Mouse (Mus musculus): ENCODE results near the gene Agr2. TPM values are rescaled to one million over a fixed set of nuclear protein-coding genes. Genes with fewer than 3 reads are reported as not detected.

The Agr2 gene
- polyA plus RNA-seq, 1 experiment from 2014 or later: 1.2 TPM

DNA sequence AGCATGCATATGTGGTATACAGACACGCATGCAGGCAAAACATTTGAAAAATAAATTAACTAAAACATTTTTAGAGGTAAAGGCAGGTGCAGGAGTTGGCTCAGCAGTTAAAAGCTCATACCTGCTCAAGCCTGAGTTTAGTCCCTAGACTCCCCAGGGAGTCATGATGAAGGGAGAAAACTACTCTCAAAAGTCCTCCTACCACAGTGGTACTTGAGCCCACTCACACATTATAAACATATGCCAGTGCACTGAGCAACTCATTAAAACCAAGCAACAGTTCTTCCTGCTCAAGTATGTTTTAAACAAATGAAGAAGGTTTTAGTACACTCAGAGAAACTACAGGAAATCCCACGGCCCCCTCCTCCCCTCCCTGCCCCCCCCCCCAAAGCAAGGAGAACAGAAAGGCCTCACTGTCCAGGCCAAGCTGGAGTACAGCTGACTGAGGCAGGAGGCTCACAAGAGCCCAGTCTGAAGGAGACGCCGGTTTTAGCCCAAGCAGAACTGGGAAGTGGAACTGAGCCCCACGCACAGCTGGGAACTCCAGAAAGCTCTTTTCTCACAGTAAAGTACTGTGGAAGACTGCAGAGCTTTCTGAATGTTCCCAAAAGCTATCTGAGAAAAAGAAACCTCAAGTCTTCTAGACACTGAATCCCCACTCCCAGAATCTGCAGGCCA, 36.4 kb downstream of the Agr2 start:
- no peaks in the 10 kb centered on the region for H3K36me3 ChIP-seq
- no peak overlapping the region for H3K27ac ChIP-seq
- WGBS: 47% methylated on average over 5 of the region's 5 CpGs
- no peak for ATAC-seq (replicated peaks; ENCODE audit: insufficient number of reproducible peaks, insufficient read depth, low FRiP score, low read depth)
- H3K27me3 ChIP-seq: no peaks in the 10 kb centered on the region
- no peak overlapping the region for H3K4me2 ChIP-seq
- H3K9ac ChIP-seq: no peak overlapping the region
- no peaks in the 10 kb centered on the region for H3K9me3 ChIP-seq (replicated peaks)
- peaks cover 7% of the 10 kb centered on the region; the same call in 1 of the 2 replicates for H3K4me1 ChIP-seq (replicated peaks)
- H3K4me3 ChIP-seq: no peak overlapping the region

DNA sequence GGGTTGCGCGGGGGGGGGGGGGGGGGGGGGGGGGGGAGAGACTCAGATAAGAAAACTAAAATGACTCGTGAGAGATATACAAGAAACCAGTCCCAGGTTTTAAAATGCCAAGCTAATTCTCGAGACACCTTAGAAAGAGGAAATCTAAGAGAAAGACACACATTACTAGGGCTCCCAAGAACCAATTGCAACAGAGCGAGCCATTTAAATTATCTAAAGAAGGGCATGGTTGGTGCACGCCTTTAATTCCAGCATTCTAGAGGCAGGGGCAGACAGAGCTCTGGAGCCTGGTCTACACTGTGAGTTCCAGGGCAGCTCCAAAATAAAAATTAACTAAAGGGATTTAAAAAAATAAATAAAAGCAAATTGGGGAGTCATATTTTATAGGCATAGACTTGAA, 37.0 kb downstream of the Agr2 start:
- peaks cover 7% of the 10 kb centered on the region; the same call in 1 of the 2 replicates for H3K4me1 ChIP-seq (replicated peaks)
- H3K9me3 ChIP-seq (replicated peaks): no peaks in the 10 kb centered on the region
- no peak for ATAC-seq (replicated peaks; ENCODE audit: insufficient number of reproducible peaks, insufficient read depth, low FRiP score, low read depth)
- WGBS: 51% methylated on average over 4 of the region's 6 CpGs
- H3K27ac ChIP-seq: no peak overlapping the region
- H3K4me2 ChIP-seq: no peak overlapping the region
- no peak overlapping the region for H3K4me3 ChIP-seq
- H3K36me3 ChIP-seq: no peaks in the 10 kb centered on the region
- H3K27me3 ChIP-seq: no peaks in the 10 kb centered on the region
- no peak overlapping the region for H3K9ac ChIP-seq

DNA sequence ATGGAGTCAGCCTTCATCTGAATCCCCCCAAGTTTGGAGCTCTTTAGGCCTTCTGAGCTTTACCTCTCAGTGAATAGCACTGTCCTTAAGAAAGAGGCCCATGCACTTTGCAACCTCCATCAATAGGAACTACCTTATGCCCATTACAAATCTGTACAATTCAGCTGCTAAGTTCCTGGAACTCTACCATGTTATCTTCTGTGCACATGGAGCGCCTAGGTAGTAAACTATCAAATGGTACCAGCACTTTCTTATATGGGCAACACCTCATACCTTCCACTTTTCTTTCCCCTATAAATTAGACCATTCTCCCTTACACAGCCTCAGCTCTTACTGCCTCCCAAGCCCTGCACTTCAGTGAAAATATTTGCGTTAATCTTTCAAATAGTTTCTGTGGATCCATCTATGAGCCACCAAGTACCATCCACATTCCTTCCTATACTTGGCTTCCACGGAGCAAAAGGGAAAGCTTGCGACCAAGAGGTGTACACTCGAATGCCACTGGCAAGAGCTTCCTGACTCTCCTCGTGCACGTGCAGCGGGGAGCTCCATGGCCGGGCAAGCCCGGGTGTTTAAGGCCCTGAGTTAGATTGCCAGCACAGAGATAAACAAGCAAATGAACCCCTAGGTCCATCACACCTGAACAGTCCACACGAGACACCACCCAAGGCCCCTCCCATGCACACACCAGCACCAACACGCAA, 38.1 kb downstream of the Agr2 start:
- Histone ChIP-seq H3K27me3 (no peaks in the 10 kb centered on the region), H3K9ac (no peak overlapping the region), H3K36me3 (no peaks in the 10 kb centered on the region), H3K27ac (no peak overlapping the region), H3K4me3 (no peak overlapping the region), H3K9me3 (replicated peaks) (no peaks in the 10 kb centered on the region), H3K4me2 (no peak overlapping the region), H3K4me1 (replicated peaks) (peaks cover 7% of the 10 kb centered on the region; the same call in 1 of the 2 replicates)
- 77% methylated on average over 12 of the region's 12 CpGs for WGBS
- no peak for ATAC-seq (replicated peaks; ENCODE audit: insufficient number of reproducible peaks, insufficient read depth, low FRiP score, low read depth)

DNA sequence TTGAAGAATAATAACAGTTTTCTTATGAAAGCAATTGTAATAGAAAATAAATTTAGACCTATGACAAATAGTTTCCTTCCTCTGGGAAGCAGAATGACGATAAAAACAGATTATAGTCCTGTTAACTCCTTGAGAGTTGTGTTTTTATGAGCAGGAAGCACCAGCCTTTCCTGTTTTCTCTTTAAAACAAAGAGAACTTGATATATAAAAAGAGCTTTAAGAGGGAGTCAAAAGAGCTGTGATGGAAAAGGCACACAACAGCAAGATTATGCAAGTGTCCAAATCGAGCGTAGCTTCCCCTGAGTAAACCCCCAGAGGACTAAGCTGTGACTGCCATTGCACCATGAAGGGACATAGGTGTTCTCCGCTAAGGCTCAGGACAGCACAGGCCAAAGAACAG, 39.7 kb downstream of the Agr2 start:
- no peak overlapping the region for H3K9ac ChIP-seq
- 63% methylated on average over 4 of the region's 4 CpGs for WGBS
- ATAC-seq (replicated peaks; ENCODE audit: insufficient number of reproducible peaks, insufficient read depth, low FRiP score, low read depth): no peak
- no peak overlapping the region for H3K4me2 ChIP-seq
- H3K4me1 ChIP-seq (replicated peaks): peaks cover 11% of the 10 kb centered on the region
- H3K36me3 ChIP-seq: no peaks in the 10 kb centered on the region
- H3K9me3 ChIP-seq (replicated peaks): no peaks in the 10 kb centered on the region
- H3K27me3 ChIP-seq: no peaks in the 10 kb centered on the region
- H3K27ac ChIP-seq: peak overlapping the region; percentile 45; the same call in 1 of the 2 replicates
- no peak overlapping the region for H3K4me3 ChIP-seq

DNA sequence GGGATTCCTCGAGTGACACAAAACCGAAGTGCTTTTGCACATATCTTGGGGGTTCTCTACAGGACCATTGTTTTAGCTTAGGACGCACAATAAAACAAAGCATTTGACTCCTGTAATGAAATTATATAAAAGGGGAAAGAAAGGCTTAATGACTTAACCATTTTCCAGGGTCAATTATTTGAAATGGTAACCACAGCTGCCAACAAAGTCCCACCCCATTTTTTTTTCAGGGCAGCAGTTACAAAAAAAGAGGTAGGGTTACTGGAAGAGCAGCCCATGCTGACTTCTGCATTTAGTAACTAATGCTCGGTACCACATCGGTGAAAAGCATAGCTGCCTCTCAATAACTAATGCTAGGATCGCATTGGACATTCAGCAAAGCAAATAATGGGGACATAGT, 42.8 kb downstream of the Agr2 start:
- H3K27me3 ChIP-seq: no peaks in the 10 kb centered on the region
- no peak for ATAC-seq (replicated peaks; ENCODE audit: insufficient number of reproducible peaks, insufficient read depth, low FRiP score, low read depth)
- H3K36me3 ChIP-seq: no peaks in the 10 kb centered on the region
- no peak overlapping the region for H3K27ac ChIP-seq
- H3K4me2 ChIP-seq: no peak overlapping the region
- 88% methylated on average over 6 of the region's 6 CpGs for WGBS
- H3K4me3 ChIP-seq: no peak overlapping the region
- H3K9me3 ChIP-seq (replicated peaks): no peaks in the 10 kb centered on the region
- H3K9ac ChIP-seq: no peak overlapping the region
- H3K4me1 ChIP-seq (replicated peaks): peaks cover 13% of the 10 kb centered on the region

DNA sequence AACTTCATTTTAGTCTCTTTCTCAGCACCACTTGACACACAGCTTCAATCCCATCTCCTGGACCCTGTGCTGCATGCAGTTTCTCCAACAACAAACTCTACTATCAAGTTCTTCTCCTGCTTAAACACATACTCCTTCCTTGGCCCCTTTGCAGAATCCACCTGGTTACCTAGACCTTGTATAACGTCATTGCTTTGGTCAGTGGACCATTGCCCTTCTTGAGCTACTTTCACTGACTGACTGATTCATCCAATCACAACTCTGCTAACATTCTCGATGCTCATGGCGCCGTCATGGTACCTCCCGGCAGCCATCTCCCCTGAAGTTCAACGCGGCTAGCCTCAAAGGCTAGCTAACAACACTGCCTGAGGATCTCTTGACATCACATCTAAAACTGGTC, 43.4 kb downstream of the Agr2 start:
- Histone ChIP-seq H3K9me3 (replicated peaks) (no peaks in the 10 kb centered on the region), H3K27me3 (no peaks in the 10 kb centered on the region), H3K27ac (no peak overlapping the region), H3K4me1 (replicated peaks) (peaks cover 16% of the 10 kb centered on the region), H3K4me2 (no peak overlapping the region), H3K9ac (no peak overlapping the region), H3K36me3 (no peaks in the 10 kb centered on the region), H3K4me3 (no peak overlapping the region)
- WGBS: 96% methylated on average over 7 of the region's 7 CpGs
- no peak for ATAC-seq (replicated peaks; ENCODE audit: insufficient number of reproducible peaks, insufficient read depth, low FRiP score, low read depth)

DNA sequence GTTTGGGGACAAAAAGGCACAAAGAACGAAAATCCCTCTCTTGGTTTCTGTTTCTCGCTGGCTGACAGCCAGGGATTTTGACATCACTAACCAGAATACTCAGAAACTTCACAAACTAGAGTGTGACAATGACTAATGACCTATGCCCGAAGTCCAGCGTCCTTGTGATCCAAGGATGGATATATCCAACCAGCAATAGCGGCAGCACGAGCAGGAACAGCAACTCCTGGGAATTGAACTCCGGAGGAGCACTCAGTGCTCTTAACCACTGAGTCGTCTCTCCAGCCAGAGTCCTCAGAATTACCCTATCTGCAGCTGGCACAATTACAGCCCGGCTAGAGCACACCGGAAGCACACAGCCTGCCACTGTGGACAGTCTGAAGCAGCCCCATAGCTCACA, 44.1 kb downstream of the Agr2 start:
- Histone ChIP-seq H3K27me3 (no peaks in the 10 kb centered on the region), H3K36me3 (no peaks in the 10 kb centered on the region), H3K27ac (no peak overlapping the region), H3K4me2 (no peak overlapping the region), H3K4me3 (no peak overlapping the region), H3K9ac (no peak overlapping the region), H3K9me3 (replicated peaks) (no peaks in the 10 kb centered on the region), H3K4me1 (replicated peaks) (peaks cover 16% of the 10 kb centered on the region)
- ATAC-seq (replicated peaks; ENCODE audit: insufficient number of reproducible peaks, insufficient read depth, low FRiP score, low read depth): no peak
- 68% methylated on average over 10 of the region's 10 CpGs for WGBS

DNA sequence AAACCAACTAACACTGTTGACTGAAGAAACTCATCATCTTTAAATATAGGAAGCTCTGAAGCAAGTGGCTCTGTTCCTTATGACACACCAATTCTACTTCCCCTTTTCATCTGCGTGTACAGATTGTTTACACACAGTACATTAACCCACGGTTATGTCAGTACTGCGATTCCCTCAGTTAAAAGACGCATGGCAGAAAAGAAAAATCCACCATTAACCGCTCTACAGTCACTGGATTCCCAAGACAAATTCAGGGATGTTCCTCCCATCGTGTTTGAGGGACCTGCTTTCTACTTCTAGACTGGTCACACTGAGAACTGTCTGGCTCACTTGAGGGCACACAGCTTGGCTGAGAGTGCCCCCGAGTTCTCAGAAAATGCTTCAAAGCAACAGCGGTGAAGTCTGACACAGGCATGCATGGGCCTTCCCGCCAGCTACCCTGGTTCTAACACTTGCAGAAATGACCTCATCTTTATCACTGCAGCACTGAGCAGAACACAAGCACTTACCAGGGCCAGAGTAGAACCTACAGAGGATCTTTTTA, 46.9 kb downstream of the Agr2 start:
- H3K36me3 ChIP-seq: no peaks in the 10 kb centered on the region
- peak overlapping the region; percentile 12; the same call in 1 of the 2 replicates for H3K4me3 ChIP-seq
- no peaks in the 10 kb centered on the region for H3K27me3 ChIP-seq
- H3K4me1 ChIP-seq (replicated peaks): peaks cover 16% of the 10 kb centered on the region
- peak overlapping the region; percentile 45 for H3K27ac ChIP-seq
- no peak overlapping the region for H3K9ac ChIP-seq
- 56% methylated on average over 9 of the region's 9 CpGs for WGBS
- peak overlapping the region; percentile 24; the same call in 1 of the 2 replicates for H3K4me2 ChIP-seq
- ATAC-seq (replicated peaks; ENCODE audit: insufficient number of reproducible peaks, insufficient read depth, low FRiP score, low read depth): no peak
- H3K9me3 ChIP-seq (replicated peaks): no peaks in the 10 kb centered on the region

DNA sequence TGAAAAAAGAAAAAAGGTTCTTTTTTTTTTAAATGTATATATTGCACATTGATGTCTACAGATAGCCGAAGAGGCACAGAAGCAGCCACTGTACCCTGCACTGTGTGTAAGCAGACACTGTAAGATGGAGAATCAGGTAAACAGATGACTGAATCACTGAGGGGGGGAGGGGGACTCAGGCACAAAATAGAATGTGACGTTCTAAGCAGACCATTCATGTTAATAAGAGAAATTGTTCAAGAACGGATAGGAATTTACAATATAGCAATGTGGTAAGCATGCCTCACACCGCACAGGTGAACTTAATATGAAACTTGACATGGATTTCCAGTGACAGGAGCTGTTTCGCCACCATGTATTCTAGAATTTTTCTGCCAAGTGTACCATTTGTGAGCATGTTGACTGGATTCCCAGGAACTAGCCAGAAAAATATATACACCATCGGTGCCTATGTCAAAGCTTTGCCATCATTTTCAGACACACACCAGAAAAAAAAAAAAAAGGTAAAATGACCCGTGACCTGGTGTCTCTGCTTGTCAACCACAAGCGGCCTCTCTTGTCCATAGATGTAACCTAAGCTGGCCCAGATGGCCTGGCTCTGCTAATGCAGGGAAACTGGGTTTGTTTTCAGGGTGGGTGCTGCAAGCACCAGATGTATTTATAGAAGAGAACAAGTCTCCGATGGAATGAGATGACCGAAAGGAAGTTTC, 48.0 kb downstream of the Agr2 start:
- WGBS: 55% methylated on average over 10 of the region's 10 CpGs
- H3K27ac ChIP-seq: peak overlapping the region; percentile 42; the same call in 1 of the 2 replicates
- peak overlapping the region; percentile 79 for H3K4me3 ChIP-seq
- 0 out of 2 replicates have a peak overlapping the region, but pooled peaks have one; percentile 8 for H3K9ac ChIP-seq
- no peaks in the 10 kb centered on the region for H3K27me3 ChIP-seq
- H3K4me2 ChIP-seq: peak overlapping the region; percentile 88
- H3K9me3 ChIP-seq (replicated peaks): no peaks in the 10 kb centered on the region
- peaks cover 16% of the 10 kb centered on the region for H3K4me1 ChIP-seq (replicated peaks)
- no peak for ATAC-seq (replicated peaks; ENCODE audit: insufficient number of reproducible peaks, insufficient read depth, low FRiP score, low read depth)
- no peaks in the 10 kb centered on the region for H3K36me3 ChIP-seq

DNA sequence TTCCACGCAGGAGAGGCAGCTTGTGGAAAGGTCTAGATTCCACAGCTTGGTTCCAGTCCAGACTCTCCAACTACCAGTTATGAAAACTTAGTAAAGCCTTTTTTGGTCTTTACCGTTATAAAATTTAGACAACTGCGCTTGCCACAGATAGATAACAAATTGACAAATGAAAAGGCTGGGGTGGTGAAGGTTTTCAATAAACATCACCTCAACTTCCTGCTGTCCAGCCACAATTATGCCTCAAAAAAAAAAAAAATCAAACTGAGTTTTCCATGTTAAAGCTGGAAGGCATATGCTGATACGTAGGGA, 48.5 kb downstream of the Agr2 start:
- Histone ChIP-seq H3K4me3 (peak overlapping the region; percentile 79), H3K27ac (peak overlapping the region; percentile 42; the same call in 1 of the 2 replicates), H3K27me3 (no peaks in the 10 kb centered on the region), H3K9me3 (replicated peaks) (no peaks in the 10 kb centered on the region), H3K4me1 (replicated peaks) (peaks cover 16% of the 10 kb centered on the region), H3K4me2 (peak overlapping the region; percentile 88), H3K36me3 (no peaks in the 10 kb centered on the region), H3K9ac (peak overlapping the region; percentile 8; the same call in 1 of the 2 replicates)
- no peak for ATAC-seq (replicated peaks; ENCODE audit: insufficient number of reproducible peaks, insufficient read depth, low FRiP score, low read depth)
- WGBS: 28% methylated on average over 4 of the region's 4 CpGs

DNA sequence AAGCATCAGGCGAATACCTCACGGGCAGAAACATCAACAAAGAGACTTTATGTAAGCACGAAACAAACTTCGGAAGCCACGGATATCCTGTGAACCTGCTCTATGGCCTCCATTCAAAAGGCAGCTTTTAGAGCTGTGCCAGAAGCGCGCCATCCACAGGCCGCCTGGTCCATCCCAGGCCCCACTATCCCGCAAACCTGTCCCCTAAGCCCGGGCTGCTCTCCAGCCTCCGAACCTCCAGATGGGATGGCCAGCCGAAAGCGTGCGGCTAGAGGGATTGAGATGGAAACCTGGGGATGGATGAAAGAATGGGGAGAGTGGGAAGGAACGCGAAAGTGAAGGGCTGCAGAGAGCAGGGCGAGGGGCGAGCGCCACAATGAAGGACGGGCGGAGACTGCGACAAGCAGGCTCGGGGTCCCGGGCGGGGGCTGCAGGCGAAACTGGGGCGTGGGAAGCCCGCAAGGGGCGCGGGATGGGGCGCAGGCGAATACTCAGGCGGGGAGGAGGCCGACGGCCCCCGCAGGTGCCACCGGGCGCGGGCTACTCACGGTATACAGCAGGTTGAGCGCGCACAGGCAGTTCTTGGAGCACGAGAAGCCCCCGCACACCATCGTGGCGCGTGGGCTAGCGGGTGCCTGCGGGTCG, 49.1 kb downstream of the Agr2 start:
- Histone ChIP-seq H3K4me2 (peak overlapping the region; percentile 88), H3K36me3 (no peaks in the 10 kb centered on the region), H3K9ac (peak overlapping the region; percentile 74), H3K9me3 (replicated peaks) (no peaks in the 10 kb centered on the region), H3K27ac (peak overlapping the region; percentile 51), H3K27me3 (no peaks in the 10 kb centered on the region), H3K4me3 (peak overlapping the region; percentile 79), H3K4me1 (replicated peaks) (peaks cover 14% of the 10 kb centered on the region)
- peak; percentile 61 for ATAC-seq (replicated peaks; ENCODE audit: insufficient number of reproducible peaks, insufficient read depth, low FRiP score, low read depth)
- WGBS: under 1% methylated on average over 50 of the region's 50 CpGs

All from heart, embryonic 15.5 days (tissue).